8 mouse cellular contexts compared by ENCODE assay signal in genomic region chr19:37238651-37239050, GRCm38 (mm10). TPM values are rescaled to one million over a fixed set of nuclear protein-coding genes. Genes with fewer than 3 reads are reported as not detected.
A peak's percentile ranks its signal among the peaks of the same experiment; 100 is the strongest.
DNase-seq lines count a peak whose midpoint lies in the region; ATAC-seq and TF ChIP-seq lines count a peak whose summit lies in the region.
"Had no signal": no experiment of that assay in that cellular context is flagged by ENCODE, and none has a peak within 500 bp of the region (broad histone marks: within the 10 kb centered on the region; RNA-seq: fewer than 3 reads in every experiment).

No protein-coding gene starts in this region.

- WGBS in lung, adult 2 months = 21% methylated on average over 7 of the region's 7 CpGs
- 13% methylated on average over 7 of the region's 7 CpGs for WGBS in embryonic facial prominence, embryonic 10.5 days
- WGBS in liver, embryonic 11.5 days = 21% methylated on average over 7 of the region's 7 CpGs
- 15% methylated on average over 7 of the region's 7 CpGs for WGBS in midbrain, postnatal 0 days

- TF ChIP-seq CTCF in lung, adult 2 months (IDR thresholded peaks at IDR 0.05; ENCODE audit: insufficient read depth, low read length) = no peak
- no peak for TF ChIP-seq CTCF in midbrain, postnatal 0 days (IDR thresholded peaks at IDR 0.05)

- peaks cover 46% of the 10 kb centered on the region for H3K27me3 ChIP-seq in embryonic facial prominence, embryonic 10.5 days (replicated peaks; ENCODE audit: low read depth, poor library complexity, severe bottlenecking)
- H3K27me3 ChIP-seq in liver, embryonic 11.5 days (replicated peaks; ENCODE audit: control insufficient read depth, insufficient read depth, low read length) = peaks cover 21% of the 10 kb centered on the region
- no peaks in the 10 kb centered on the region for H3K27me3 ChIP-seq in midbrain, postnatal 0 days (ENCODE audit: insufficient read depth, low read length)

- no peaks in the 10 kb centered on the region for H3K9me3 ChIP-seq in embryonic facial prominence, embryonic 10.5 days
- no peaks in the 10 kb centered on the region for H3K9me3 ChIP-seq in liver, embryonic 11.5 days (ENCODE audit: control insufficient read depth, low read length)
- no peaks in the 10 kb centered on the region for H3K9me3 ChIP-seq in midbrain, postnatal 0 days (ENCODE audit: low read length)
- H3K9me3 ChIP-seq: neural tube, embryonic 13.5 days had no signal

- no peak overlapping the region for H3K4me3 ChIP-seq in lung, adult 2 months (replicated peaks; ENCODE audit: extremely low read depth, low read depth, low read length)
- no peak overlapping the region for H3K4me3 ChIP-seq in embryonic facial prominence, embryonic 10.5 days
- H3K4me3 ChIP-seq in liver, embryonic 11.5 days (ENCODE audit: low read depth, low read length) = 0 out of 2 replicates have a peak overlapping the region, but pooled peaks have one; percentile 13
- H3K4me3 ChIP-seq in midbrain, postnatal 0 days (ENCODE audit: low read depth, low read length) = no peak overlapping the region
- H3K4me3 ChIP-seq: neural tube, embryonic 13.5 days had no signal

- DNase-seq in lung, adult 18-20 months = peak; percentile 36 to 55
- no peak for DNase-seq in lung, adult 2 months
- peak; percentile 10 for DNase-seq in embryonic facial prominence, embryonic 10.5 days (ENCODE audit: low spot score)
- no peak for DNase-seq in liver, embryonic 11.5 days (ENCODE audit: low spot score)
- DNase-seq in midbrain, postnatal 0 days (ENCODE audit: low spot score) = peak; percentile 22
- DNase-seq in ovary, adult 18-20 months (ENCODE audit: low spot score) = no peak
- no peak for DNase-seq in kidney, adult 18-20 months

- peak overlapping the region; percentile 64 for H3K4me2 ChIP-seq in liver, embryonic 11.5 days
- peak overlapping the region; percentile 38; the same call in 1 of the 2 replicates for H3K4me2 ChIP-seq in midbrain, postnatal 0 days (ENCODE audit: low read depth, low read length, poor library complexity, severe bottlenecking)

- H3K9ac ChIP-seq in liver, embryonic 11.5 days (ENCODE audit: low read depth, low read length) = no peak overlapping the region
- H3K9ac ChIP-seq in midbrain, postnatal 0 days (replicated peaks; ENCODE audit: low read length, poor library complexity, severe bottlenecking) = no peak overlapping the region
- H3K9ac ChIP-seq: neural tube, embryonic 13.5 days had no signal

- H3K36me3 ChIP-seq in embryonic facial prominence, embryonic 10.5 days (replicated peaks) = no peaks in the 10 kb centered on the region
- no peaks in the 10 kb centered on the region for H3K36me3 ChIP-seq in liver, embryonic 11.5 days (ENCODE audit: control insufficient read depth, insufficient read depth, low read length)
- H3K36me3 ChIP-seq in midbrain, postnatal 0 days (ENCODE audit: insufficient read depth, low read length) = no peaks in the 10 kb centered on the region
- H3K36me3 ChIP-seq: neural tube, embryonic 13.5 days had no signal

- ATAC-seq in liver, embryonic 11.5 days (replicated peaks; ENCODE audit: low FRiP score) = no peak; the same call in 1 of the 2 replicates
- peak; percentile 71 for ATAC-seq in midbrain, postnatal 0 days (ENCODE audit: low FRiP score)

- no peak for TF ChIP-seq POLR2A in lung, adult 2 months (IDR thresholded peaks at IDR 0.05; ENCODE audit: borderline replicate concordance, extremely low read depth, low read depth, low read length)

- H3K4me1 ChIP-seq in lung, adult 2 months (ENCODE audit: control insufficient read depth, insufficient read depth, low read length) = peaks cover 5% of the 10 kb centered on the region; the same call in 1 of the 2 replicates
- peaks cover 23% of the 10 kb centered on the region for H3K4me1 ChIP-seq in embryonic facial prominence, embryonic 10.5 days
- H3K4me1 ChIP-seq in liver, embryonic 11.5 days (replicated peaks; ENCODE audit: control insufficient read depth, insufficient read depth, low read length) = peaks cover 26% of the 10 kb centered on the region
- no peaks in the 10 kb centered on the region for H3K4me1 ChIP-seq in midbrain, postnatal 0 days (ENCODE audit: insufficient read depth, low read length)

- no peak overlapping the region for H3K27ac ChIP-seq in embryonic facial prominence, embryonic 10.5 days (replicated peaks)
- peak overlapping the region; percentile 59; the same call in 1 of the 2 replicates for H3K27ac ChIP-seq in liver, embryonic 11.5 days (ENCODE audit: low read depth, low read length)
- no peak overlapping the region for H3K27ac ChIP-seq in midbrain, postnatal 0 days (ENCODE audit: low read depth, low read length)
- H3K27ac ChIP-seq: neural tube, embryonic 13.5 days had no signal

RNA-seq across cellular contexts. Expression of gene Cpeb3, which starts 30.2 kb away (rescaled TPM):
- polyA plus RNA-seq in lung, adult 2 months (2012; rRNA removed) = 6.8 and 11.5 TPM in 2 replicates
- 0.55 and 0.76 TPM in 2 replicates for polyA plus RNA-seq in embryonic facial prominence, embryonic 10.5 days (2016; fragmentation: Nextera tagmentation; extraction: Ambion mirVana)
- polyA plus RNA-seq in liver, embryonic 11.5 days (2014; fragmentation: Nextera tagmentation; extraction: Ambion mirVana) = 1.3 and 2.0 TPM in 2 replicates
- total RNA-seq in midbrain, postnatal 0 days (2014; rRNA removed) = 34.4 and 35.4 TPM in 2 replicates
- 6.8 and 11.2 TPM in 2 replicates for polyA plus RNA-seq in midbrain, postnatal 0 days (2015; fragmentation: Nextera tagmentation; extraction: Ambion mirVana)

RNA-seq across cellular contexts. Expression of gene March5, which starts 31.3 kb away (rescaled TPM):
- polyA plus RNA-seq in lung, adult 2 months (2012; rRNA removed) = 26.6 and 28.8 TPM in 2 replicates
- polyA plus RNA-seq in embryonic facial prominence, embryonic 10.5 days (2016; fragmentation: Nextera tagmentation; extraction: Ambion mirVana) = 121 and 123 TPM in 2 replicates
- polyA plus RNA-seq in liver, embryonic 11.5 days (2014; fragmentation: Nextera tagmentation; extraction: Ambion mirVana) = 117 and 130 TPM in 2 replicates
- total RNA-seq in midbrain, postnatal 0 days (2014; rRNA removed) = 79.9 and 83.1 TPM in 2 replicates
- 89.0 and 97.0 TPM in 2 replicates for polyA plus RNA-seq in midbrain, postnatal 0 days (2015; fragmentation: Nextera tagmentation; extraction: Ambion mirVana)

Comparison
In these comparisons a context has a peak if more than half of its experiments do, and no peak if none do; other contexts are left out.
1. DNase-seq: peak in lung, adult 18-20 months (2 of 2), embryonic facial prominence, embryonic 10.5 days (single experiment) and midbrain, postnatal 0 days (single experiment); none in lung, adult 2 months (single experiment), liver, embryonic 11.5 days (single experiment), ovary, adult 18-20 months (single experiment) and kidney, adult 18-20 months (single experiment).